Mouse (Mus musculus) cerebellum, adult (tissue): ENCODE results near the gene Patj.
"Not testable (repeated sequence)": the region's sequence is repeated elsewhere in the genome, so short reads cannot be mapped to it uniquely, and the experiment has no call there.

Experiments used
- ATAC-seq: cut with Nextera tagmentation; 2 replicates; pipeline ENCODE4 v1.9.2; 2017; ENCODE audit warnings: mild to moderate bottlenecking, moderate library complexity, mixed read lengths; ENCODE audit not compliant: insufficient number of reproducible peaks, low FRiP score, low TSS enrichment

Patj gene

DNA sequence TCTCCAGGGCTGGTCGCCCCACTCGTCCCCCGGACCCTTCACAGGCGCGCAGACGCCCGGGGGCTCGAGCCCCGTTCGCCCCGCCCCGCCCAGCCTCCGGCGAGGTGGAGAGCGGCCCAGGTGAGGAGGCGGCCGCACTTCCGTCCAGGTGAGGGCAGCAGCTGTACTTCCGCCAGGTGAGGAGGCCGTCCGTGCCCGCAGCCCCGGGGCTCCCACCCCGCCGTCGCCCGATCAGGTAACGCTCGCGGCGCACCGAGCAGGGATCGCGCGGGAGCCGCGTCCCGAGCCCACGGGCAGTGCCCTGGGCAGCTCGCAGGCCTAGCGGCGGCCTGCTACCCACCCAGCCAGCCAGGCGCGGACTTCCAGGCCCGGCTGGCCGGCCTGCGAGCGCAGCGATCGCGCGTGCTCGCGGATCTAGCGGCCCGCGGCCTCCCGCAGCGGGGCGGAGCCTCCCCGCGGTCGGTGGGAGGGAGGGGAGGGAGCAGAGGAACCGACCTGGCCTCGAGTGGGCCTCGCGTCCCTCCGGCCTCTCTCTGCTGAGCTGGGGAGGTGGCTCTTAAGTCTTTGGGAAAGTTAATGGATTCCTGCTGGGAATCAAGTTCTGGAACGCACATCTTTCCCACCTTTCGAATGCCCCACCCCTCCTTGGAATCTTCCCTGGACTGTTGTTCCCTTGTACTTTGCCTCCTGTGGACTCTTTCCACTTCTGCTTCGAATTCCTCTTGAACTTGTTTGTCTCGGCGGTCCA, at the start of gene Patj:
Gene Patj (plus strand): TSS at position 96 of the 748 bp plus-strand sequence.
- ATAC-seq: peak; percentile 85

DNA sequence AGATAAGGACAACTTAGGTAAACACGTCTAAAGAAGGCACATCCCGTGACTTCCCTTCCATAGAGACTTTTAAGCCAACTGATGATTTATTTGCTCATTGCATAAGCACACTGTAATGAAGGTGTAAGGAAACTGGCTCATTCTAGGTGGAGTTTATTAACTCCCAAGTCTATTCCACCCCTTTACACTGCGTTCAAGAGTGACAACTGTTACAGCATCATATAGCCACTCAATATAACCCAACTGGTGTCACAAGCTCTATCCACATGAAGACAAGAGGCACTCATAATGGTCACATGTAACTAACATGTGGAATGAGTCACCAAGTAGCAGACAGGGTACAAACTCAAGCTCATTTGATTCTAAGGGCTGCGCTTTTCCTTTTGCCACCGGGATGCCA, 47.0 kb upstream of the Patj start:
- ATAC-seq: no peak

DNA sequence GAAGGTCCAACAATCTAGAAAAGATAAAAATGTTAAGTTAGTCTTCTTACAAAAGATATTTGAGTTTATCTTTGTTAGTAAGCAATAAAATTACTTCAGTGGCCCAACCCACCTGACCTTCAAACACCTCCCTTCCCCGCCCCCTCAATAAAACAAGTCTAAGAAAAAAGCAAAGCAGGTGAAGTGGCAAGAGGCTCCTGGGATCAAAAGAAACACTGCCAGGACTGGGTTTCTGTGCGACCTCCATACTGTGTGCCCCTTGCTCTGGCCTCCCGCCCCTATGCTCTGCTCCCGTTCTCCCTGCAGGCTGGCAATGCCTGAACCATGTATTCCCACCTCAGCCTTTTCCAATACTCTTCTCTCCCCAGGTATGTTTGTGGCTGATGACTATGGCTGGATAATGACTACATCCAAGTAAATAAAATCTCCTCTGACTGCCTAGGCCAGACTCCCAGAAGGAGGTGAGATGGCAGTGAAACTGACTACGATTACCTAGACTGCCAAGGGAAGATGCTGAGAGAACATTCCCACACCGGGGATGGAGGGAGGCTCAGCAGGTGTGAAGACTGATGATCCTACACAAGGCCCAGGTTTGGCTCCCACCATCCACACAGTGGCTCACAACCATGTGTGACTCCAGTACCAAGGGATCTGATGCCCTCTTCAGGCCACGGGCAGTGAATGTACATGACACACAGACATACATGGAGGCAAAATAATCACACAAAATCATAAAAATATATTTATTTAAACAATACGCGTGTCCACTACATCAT, 37.4 kb upstream of the Patj start:
- no peak for ATAC-seq

DNA sequence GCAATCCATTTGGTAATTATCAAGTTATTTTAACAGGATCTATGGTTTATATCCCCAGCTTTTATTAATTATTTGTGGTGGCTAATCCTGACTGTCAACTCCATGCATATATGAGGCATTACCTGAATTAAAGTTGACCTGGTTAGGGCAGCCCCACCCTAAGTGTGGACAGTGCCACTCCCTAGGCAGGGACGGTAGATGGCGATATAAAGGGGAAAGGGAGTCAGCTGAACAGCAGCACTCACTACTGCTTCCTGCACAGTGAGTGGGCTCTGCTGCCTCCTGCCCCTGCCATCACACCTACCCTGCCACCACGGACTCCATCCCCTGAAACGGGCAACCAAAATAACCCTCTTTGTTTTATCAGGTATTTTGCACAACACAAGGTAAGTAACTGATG, 20.2 kb upstream of the Patj start:
- no peak for ATAC-seq

DNA sequence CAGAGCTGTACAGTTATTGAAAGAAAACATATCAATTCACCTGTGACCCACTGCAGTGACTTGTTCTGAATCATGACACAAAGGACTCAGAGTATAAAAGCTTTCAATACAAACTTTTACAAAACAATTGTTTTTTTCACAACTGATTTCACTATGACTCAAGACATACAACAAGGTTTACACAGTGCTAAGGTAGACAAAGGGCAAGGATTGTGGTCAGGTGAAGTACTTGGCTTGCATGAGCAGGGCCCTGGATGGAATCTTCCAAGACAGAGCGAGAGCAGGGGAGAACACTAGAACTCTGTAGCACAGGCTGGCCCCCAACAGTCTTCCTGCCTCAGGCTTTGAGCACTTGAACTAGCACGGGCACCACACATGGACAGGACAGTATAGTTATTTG, 18.6 kb upstream of the Patj start:
- no peak for ATAC-seq

DNA sequence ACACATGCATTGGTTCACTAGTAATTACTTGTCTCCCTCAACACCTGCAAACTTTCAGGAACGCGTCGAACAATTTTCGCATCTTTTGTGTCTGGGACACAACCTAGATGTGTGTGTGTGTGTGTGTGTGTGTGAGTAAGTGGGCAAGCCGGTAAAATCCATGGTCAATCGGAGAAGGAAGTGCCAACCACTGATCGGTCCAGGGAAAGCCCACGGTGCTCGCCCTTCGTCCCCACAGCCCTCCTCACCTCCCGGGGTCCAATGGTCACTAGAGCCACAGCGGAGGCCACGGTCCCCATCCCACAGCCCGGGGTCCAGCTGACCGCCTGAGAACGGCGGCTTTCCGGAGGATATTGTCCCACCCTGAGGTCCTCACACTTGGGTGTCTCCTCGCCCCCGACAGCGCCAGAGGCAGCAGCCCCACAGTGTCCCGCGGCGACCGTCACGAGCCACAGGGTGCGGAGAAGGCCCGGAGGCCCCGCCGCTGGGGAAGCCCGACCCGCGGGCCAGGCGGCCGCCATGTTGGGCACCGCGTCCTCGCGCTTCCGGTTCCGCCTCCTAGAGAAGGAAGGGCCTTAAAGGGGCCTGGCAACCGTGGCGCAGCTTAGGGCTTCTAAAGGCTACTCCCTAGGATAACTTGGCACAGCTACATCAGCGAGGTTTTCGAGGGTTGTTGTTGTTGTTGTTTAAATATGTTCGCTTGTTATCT, 12.7 kb upstream of the Patj start, which contains the start of gene Tm2d1:
Gene Tm2d1 (minus strand): TSS at position 591 of the 709 bp plus-strand sequence.
- peak; percentile 99 for ATAC-seq

DNA sequence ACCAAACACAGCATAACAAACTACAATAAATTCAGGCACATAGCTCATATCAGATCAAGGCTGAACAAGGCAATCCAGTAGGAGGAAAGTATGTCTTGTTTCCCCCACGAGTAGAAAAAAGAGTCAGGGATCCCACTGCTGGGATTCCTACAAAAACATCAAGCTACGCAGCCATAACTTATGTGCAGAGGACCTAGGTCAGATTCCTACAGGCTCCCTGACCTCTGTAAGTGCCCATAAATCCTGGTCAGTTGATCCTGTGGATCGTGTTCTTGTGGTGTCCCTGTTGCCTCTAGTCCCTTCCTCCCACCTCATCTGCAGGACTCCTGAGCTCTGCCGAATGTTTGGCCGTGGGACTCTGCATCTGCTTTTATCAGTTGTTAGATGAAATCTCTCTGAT, 10.5 kb upstream of the Patj start:
- ATAC-seq: no peak

DNA sequence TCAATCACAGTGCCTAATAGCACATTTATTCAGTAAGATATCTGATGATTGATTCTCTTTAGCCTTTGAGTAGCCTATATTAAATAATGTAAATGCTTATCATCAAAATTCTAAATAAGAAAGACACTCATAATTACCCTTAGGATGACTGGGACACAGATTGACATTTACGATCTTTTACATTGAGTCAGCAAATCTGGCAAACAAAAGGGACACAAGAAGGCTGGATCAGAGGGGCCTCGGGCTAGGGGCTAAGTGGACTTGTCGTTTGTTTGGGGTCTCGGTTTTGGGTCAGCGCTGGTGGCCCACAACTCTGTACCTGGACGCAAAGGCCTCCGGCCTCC, 267 bp upstream of the Patj start:
- no peak for ATAC-seq

DNA sequence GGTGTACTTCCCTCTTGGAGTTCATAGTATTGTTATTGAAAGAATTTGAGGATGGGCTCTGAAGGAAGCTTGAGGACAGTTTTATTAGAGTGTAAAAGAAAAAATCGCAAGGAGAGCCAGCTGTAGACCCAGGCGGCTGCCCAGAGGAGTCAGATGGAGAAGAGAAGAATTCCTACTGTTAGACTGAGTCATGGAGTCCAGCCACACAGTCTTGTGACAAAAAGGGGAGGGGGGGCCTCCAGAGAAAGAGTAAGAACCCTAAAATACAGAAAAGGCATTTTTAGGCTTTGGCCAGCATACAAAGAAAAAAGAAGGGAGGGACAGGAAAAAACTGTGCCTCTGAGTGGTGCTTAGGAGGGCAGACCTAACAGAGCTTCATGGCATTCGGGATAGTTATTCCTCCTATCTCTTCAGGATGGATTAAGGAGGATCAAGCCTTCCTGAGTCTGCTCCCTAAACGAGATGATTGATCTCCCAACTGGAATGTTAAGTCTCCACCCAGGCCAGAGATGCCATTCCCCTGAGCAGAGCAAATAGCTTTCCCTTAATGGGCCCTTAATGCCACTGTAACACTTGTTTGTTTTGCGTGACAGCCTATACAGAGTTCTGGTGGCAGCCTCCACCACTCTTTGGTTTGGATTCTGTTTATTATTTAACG, 5.5 kb downstream of the Patj start:
- no peak for ATAC-seq

DNA sequence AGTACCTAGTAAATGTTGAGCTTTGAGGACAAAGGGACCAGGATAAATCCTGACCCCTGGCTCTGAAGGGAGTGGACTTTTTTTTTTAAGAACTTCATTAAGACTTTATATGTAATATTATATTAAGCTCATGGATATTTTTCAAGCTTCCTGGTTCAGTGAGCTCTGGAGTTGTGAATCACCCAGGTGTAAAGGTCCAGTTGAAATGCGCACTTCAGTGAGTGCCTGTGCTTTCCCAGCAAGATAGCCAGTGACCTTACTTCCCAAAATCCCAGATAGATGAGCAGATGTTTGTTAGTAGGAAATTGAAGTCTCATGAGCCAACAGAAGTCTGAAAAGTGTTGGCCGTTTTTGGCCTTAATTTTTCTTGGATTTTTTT, 6.0 kb downstream of the Patj start:
- ATAC-seq: no peak

DNA sequence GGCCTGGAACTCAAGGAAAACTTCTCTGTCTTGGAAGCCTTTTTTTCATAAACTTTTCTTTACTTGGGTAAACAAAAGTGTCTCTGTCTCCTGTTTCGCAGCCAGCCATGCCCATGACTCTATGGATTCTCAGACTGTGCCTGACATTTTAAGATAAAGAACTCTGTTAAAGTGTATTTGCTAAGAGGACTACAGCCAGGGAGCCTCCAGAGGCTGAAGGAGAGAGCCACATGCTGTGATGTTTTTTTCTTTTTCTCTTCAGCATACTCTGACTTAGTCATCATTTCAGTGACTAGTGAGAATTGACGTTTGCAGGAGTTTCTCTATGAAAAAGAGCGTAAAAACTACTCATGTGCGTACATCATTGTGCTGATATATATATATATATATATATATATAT, 7.9 kb downstream of the Patj start:
- ATAC-seq: no peak

DNA sequence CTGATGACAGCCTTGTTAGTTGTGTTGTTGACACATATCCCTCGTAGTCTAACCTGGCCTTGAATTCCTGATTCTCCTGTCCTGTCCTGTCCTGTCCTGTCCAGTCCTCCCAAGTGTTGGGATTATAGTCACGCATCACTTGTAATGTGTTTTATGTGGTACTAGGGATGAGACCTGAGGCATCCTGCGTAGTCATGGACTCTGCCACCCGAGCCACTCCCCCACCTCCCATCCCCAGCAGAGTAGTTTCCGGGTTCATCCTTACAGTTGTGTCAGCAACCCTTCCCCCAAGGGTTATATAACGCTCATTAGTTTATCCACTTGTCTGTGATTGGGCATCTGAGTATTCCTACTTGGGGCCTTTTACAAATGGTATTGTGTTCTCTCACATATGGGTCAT, 8.8 kb downstream of the Patj start:
- no peak for ATAC-seq

DNA sequence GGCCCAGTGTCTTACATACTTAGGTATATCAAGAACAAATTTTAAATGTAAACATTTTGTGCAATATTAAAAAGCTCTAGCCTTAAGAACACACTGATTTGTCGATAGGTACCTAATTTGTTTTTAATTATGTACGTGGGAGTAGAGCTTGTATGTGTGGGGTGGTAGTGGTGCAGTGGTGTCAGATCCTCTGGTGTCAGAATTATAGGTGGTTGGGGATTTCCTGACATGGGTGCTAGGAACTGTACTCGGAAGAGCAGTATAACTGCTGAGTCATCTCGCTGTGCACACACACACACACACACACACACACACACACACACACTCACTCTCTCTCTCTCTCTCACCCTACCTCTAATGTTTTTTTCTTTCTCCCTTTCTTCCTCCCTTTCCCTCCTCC, 12.9 kb downstream of the Patj start:
- ATAC-seq: no peak

DNA sequence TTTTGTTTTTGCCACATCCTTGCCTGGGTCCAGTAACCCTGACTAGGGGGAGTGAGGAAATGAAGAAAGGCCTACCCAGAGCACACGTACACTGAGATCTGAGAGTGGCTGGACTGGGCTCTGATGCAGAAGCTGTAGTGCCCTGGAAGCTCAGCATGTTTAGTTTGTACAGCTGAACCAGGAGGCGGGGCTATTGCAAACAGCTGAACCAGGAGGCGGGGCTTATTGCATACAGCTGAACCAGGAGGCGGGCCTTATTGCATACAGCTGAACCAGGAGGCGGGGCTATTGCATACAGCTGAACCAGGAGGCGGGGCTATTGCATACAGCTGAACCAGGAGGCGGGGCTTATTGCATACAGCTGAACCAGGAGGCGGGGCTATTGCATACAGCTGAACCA, 19.6 kb downstream of the Patj start:
- ATAC-seq: not testable (repeated sequence)

DNA sequence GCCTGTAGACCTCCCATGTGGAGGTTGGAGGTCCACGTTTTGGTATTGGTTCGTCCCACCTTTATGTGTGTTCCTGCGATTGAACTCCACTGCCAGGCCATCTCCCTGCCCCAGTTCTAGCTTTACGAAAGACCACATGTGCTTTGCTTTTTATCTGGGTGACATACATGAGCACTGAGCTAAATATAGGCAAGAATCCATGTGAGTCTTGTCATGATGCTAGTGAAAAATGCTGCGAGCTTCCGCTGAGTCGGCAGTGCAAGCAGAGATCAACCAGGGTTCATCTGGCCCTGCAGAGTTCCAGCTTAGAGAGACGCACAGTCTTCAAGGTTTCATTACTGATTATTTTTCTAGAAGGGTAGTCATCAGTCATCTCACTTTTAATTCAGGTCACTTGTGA, 32.8 kb downstream of the Patj start:
- no peak for ATAC-seq

DNA sequence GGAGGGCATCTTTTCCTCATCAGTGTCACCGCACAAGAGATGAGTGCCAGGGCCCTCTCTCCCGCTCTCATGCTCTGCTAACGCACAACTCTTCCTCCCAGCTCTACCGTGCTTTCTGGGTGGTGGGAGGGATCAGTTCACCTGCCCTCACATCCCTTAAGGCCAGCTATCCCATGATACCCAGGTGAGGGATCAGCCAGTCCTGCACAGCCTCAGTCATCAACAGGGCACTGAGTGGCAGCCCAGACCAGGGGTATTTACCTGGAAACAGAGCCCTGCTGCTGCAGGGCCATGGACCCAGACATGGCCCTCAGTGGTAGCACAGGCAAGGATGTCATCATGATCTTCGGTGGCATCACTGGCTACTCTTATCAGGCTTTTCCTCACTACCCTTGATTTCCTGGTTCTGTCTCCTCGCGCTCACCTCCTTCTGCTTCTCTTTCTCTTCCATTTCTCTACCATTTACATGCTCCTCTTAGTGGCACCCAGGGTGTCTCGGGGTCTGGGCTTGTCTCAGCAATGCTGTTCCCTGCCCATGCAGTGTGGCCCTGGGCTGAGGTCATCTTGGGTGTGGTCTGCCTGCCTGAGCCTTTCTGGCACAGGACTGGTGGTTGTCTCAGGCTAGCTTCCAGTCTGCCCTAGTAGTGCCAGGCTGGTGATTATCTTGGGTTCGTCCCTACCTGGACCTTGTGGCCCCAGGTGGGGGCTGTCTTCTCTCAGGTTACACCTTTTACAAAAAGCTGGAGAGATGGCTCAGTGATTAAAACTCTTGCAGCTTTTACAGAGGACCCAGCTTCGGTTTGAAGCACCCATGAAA, 40.3 kb downstream of the Patj start:
- ATAC-seq: no peak

DNA sequence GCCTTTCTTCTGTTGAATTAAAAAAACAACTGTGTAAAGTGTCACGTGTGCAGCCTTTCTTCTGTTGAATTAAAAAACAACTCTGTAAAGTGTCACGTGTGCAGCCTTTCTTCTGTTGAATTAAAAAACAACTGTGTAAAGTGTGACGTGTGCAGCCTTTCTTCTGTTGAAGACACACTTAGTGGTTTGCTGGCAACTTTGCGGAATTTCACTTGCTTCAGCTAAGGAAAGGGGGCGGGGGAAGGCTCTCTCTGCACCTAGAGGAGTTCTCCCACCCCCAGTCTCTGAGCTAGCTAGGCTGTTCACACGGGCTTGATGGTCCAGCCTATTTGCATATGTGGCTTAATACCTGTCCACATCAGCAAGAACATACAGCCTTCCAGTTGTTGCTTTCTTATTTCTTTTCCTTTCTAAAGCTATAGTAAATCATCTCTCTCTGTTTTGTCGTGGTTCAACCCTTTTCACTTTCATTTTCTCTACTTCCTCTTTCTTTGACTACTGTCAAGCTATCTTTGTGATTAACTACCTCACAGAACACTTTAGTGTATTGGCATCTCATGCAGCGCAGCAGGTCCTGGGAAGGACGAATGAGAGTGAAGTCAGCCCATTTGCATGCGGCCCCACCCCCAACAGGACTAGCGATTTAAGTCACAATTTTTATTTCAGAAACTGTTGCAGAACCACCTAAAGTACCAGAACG, 41.2 kb downstream of the Patj start:
- ATAC-seq: no peak

DNA sequence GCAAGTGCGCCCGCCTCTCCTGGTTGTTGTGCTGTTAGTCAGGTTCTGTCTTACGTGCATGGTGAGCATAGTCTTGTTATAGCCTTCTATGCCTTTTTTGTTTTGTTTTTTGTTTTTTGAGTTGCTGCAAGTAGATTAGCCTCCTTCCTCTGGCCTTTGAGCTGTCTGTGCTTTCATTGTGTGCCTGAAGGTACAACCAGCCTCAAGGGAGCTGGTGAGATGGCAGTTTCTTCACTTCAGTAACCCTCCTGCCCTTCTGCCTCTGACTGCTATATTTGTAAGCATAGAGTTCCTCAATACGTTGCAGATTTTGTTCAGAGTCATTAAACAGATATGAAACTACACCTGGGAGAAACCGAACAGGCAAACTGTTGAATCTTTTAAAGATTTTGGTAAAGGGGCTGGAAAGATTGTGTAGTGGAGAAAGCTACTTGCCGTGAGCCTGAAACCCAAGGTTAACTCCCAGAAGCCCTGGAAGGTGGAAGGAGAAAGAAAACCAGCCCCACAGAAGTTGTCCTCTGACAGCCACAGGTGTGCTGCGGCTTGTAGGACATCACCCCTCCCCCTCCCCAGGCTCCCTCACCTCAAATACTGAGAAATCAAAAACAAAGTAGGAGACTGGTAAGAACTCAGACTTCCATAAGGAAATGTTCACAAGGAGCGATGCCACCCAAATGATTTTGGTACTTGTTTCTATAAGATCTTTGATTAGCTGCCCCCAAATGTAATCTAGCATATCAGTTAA, 43.8 kb downstream of the Patj start:
- ATAC-seq: no peak

DNA sequence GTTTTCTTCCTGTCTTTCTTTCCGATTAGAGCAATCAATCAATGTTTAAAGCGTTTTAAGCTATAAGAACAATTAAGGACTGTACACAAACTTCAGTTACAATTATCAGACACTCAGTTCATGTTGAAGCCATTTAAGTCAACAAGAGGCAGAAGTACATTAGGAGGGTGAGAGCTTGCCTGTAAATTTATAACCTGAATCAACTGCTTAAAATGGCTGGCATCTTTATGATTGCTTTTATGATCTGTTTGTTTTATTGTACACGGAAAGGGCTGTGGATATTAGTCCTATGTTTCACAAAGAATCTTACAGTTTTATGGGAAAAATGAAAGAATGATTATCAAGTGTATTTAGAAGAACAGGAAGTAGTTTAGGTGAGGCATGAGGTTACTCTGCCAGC, 45.7 kb downstream of the Patj start:
- ATAC-seq: no peak
